Mouse (Mus musculus) CH12.LX (cell line): ENCODE measurements at regions not wholly inside any gene's neighbourhood (a gene's known extent, or its start where the extent isn't known, plus 50 kb on each side); places are given as distances from the start of the nearest gene placed in this dataset.

ENCODE experiments used
- CHD2 ChIP-seq: IDR thresholded peaks from 2 replicates; pipeline ENCODE4 v1.6.1; 2011; ENCODE audit warnings: low read length, improper control_type of control experiment
- CTCF ChIP-seq, 2 experiments: IDR thresholded peaks in 1 of 2; conservative IDR thresholded peaks in 1 of 2; 2 replicates each; pipeline ENCODE4 v1.5.1; 2011 to 2012; ENCODE audit warnings: low read depth in 2 of 2, low read length in 2 of 2, improper control_type of control experiment in 1 of 2, inconsistent platforms in 1 of 2, mild to moderate bottlenecking in 1 of 2, moderate library complexity in 1 of 2
- E2F4 ChIP-seq: IDR thresholded peaks from 2 replicates; pipeline ENCODE4 v1.6.1; 2011; ENCODE audit warnings: low read depth, low read length, improper control_type of control experiment; ENCODE audit not compliant: insufficient replicate concordance
- ETS1 ChIP-seq: conservative IDR thresholded peaks from 2 replicates; pipeline ENCODE4 v1.6.1; 2012; ENCODE audit warnings: low read depth, mild to moderate bottlenecking, inconsistent platforms, low read length, improper control_type of control experiment, moderate library complexity
- MEF2A ChIP-seq: IDR thresholded peaks from 2 replicates; pipeline ENCODE4 v1.6.1; 2014; ENCODE audit warnings: low read depth, mild to moderate bottlenecking, inconsistent platforms, low read length, improper control_type of control experiment, borderline replicate concordance
- POLR2A ChIP-seq: IDR thresholded peaks from 2 replicates; pipeline ENCODE4 v1.6.1; 2011; ENCODE audit warnings: low read depth, mild to moderate bottlenecking, improper control_type of control experiment, low read length
- POLR2AphosphoS2 ChIP-seq: IDR thresholded peaks from 2 replicates; pipeline ENCODE4 v1.6.1; 2011; ENCODE audit warnings: low read depth, low read length, improper control_type of control experiment
- SMC3 ChIP-seq: IDR thresholded peaks from 2 replicates; pipeline ENCODE4 v1.6.1; 2011; ENCODE audit warnings: low read depth, low read length, improper control_type of control experiment
- TBP ChIP-seq: conservative IDR thresholded peaks from 2 replicates; pipeline ENCODE4 v1.6.1; 2011; ENCODE audit warnings: low read depth, low read length, improper control_type of control experiment
- TCF12 ChIP-seq: IDR thresholded peaks from 2 replicates; pipeline ENCODE4 v1.6.1; 2014; ENCODE audit warnings: low read depth, mild to moderate bottlenecking, inconsistent platforms, low read length, improper control_type of control experiment
- UBTF ChIP-seq: IDR thresholded peaks from 2 replicates; pipeline ENCODE4 v1.6.1; 2012; ENCODE audit warnings: low read depth, mild to moderate bottlenecking, inconsistent platforms, low read length, improper control_type of control experiment, moderate library complexity

DNA sequence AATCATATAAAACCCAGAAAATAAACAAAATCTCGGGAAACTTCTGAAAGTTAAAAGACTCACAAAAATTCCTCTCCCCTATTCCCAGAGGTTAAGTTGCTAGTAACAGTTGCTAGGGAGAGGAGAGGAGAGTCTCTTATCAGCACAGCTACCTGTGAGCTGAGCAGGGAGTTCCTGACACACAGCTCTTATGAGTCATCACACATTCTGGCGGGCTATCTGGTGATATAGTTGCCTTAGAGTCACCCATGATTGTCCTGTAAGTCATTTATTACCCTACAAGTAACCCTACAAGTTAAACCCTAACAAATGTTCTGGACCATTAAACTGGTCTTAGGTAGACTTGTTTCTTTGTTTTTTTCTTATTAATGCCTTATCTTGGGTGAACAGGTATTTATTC, 908.8 kb upstream of the Mms22l start:
- no peak for TF ChIP-seq TBP
- TF ChIP-seq CTCF (conservative IDR thresholded peaks at IDR 0.05 in 1 of 2, IDR thresholded peaks at IDR 0.05 in 1 of 2; ENCODE audit: low read depth in 2 of 2, low read length in 2 of 2): no peak
- TF ChIP-seq SMC3: no peak
- no peak for TF ChIP-seq UBTF
- TF ChIP-seq POLR2AphosphoS2: no peak
- TF ChIP-seq TCF12: no peak
- TF ChIP-seq POLR2A: no peak
- no peak for TF ChIP-seq E2F4
- no peak for TF ChIP-seq MEF2A
- TF ChIP-seq ETS1: no peak
- no peak for TF ChIP-seq CHD2
